Mouse (Mus musculus): ENCODE results near the gene Mcf2l.

The Mcf2l gene

DNA sequence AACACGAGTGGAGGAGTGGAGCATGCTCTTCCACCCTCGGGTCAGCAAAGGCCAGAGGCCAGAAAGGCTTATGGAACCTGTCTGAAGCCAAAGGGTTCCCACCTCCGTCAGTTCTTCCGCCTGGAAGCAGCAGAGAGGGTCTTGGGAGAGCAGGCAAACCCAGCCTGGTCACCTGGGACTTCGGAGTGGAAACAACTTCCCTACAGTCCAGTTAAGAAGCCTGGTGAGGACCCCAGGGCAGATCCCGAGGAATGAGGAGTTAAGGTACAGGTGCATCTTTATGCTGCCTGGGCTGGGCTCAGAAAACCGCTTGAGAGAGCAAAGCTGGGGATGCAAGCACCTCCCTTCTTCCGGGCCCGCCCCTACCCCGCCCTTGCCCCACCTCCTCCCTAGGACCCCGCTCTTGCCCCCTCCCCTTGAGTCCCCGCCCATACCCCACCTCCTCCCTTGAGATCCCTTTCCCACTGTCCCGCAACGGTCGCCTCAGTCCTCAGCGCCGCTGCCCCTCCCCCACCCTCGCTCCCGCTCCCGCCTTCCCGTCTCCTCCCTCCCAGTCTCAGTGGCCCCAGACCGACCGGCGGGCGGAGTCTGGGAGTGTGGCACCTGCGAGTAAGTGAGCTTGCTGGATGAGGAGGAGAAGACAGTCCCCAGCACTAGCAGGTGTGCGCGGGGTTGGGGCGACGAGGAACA lies at the start of gene Mcf2l:
Gene Mcf2l, plus strand, starts transcription at position 450 of the 690 bp plus-strand sequence.
- peak; percentile 61 for DNase-seq (ENCODE audit: extremely low read depth, low read depth)

- DNase-seq (ENCODE audit: extremely low read depth, low read depth): no peak
Measured at GRCm38 (mm10) chr8:12824562-12824961, 49.0 kb upstream of the Mcf2l start.

- DNase-seq (ENCODE audit: extremely low read depth, low read depth): no peak
Measured at GRCm38 (mm10) chr8:12825236-12825635, 48.4 kb upstream of the Mcf2l start.

DNA sequence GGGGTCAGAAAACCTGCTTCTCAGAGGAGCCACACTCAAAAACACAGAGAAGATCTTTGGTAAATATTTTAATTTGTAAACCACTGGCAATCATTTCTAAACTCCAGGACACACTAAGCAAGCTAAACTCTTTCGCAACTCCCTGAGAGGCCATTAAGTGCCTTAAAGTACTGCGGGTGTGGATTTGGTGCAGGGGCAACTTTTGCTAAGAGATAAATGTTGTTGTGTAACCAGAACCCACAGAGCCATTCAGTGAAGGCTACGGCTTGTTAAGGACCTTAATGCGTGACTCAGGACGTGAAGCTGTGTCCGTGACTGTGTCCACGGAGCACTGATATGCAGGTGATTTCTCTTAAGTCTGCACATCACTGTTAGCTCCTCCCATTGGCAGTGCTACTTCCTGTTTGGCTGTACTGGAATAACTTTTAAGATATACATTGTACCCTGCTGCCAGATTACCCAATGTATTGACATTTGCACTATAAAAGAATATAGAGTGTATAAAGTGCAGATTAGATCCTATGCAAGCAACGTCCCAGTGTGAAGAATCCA lies 47.8 kb upstream of the Mcf2l start:
- no peak for DNase-seq (ENCODE audit: extremely low read depth, low read depth)

DNA sequence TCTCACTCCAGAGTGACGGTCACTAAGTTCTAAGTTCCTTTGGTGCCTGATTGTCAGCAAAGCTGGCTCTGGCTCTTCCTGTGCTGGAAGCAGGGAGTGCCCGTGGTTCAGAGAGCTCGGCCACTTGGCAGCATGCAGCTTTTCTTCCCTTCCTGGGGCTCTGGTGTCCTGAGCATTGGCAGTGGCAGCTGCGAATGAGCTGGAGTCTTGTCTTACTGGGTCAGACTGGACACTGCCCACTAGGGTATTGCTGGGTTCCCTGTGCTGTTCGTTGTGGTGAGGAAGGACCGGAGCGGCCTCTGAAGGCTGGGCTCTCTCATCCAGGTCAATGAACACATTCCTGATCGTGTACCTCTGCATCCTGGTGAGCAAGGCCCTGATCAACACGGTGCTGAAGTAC lies 46.5 kb upstream of the Mcf2l start:
- DNase-seq (ENCODE audit: extremely low read depth, low read depth): no peak

DNA sequence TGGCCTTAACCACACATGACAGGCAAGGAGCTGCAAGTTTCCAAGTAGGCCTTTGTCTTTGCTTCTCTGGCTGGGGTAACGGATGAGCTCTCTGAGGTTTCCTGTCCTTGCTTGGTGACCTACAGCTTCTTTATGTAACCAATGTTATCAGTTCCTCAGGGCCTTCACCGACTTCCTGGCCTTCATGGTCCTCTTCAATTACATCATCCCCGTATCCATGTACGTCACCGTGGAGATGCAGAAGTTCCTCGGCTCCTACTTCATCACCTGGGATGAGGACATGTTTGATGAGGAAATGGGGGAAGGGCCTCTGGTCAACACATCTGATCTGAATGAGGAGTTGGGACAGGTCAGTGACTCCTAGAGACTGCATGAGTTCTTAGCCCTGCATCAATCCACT lies 45.3 kb upstream of the Mcf2l start:
- DNase-seq (ENCODE audit: extremely low read depth, low read depth): no peak

DNA sequence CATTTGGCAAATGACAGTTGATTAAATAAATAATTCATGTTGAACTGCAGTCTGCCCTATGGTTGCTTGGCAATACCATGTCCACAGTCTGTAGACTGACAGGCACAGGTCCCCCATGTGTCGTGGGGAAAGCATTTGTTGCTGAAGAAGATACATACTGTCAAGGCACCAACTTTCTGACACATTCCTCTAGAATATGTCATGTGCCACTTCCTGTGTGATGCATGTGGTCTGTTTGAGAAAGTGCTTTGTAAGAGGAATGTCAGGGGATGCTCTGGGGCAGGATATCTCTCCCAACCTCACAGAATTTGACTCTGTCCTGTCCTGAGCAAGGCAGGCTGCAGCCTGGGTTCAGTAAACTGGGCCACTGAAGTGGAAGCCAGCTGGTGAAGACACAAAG lies 44.2 kb upstream of the Mcf2l start:
- no peak for DNase-seq (ENCODE audit: extremely low read depth, low read depth)

- no peak for DNase-seq (ENCODE audit: extremely low read depth, low read depth)
Measured at GRCm38 (mm10) chr8:12831659-12832589, 41.7 kb upstream of the Mcf2l start.

GRCm38 (mm10) chr8:12833616-12834015 lies 40.0 kb upstream of the Mcf2l start:
- DNase-seq (ENCODE audit: extremely low read depth, low read depth): no peak

DNA sequence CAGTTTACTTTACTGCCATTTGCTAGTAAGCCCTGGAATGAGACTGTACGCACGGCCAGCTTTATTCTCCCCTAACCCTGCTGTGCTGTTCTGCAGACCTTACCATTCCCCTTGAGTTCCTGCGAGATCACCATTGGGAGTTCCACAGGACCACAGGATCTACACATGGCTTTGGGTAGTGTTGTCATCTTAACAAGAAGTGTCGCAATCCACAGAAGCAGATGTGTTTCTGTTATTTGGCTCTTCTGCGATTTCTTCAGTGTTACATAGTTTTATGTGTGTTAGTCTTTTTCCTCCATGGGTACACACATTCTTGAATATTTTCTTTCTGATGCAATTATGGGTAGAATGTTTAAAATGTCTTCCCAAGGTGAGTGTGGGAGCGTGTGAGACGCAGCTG lies 32.8 kb upstream of the Mcf2l start:
- DNase-seq (ENCODE audit: extremely low read depth, low read depth): no peak

- no peak for DNase-seq (ENCODE audit: extremely low read depth, low read depth)
Measured at GRCm38 (mm10) chr8:12842342-12842995, 31.1 kb upstream of the Mcf2l start.

DNA sequence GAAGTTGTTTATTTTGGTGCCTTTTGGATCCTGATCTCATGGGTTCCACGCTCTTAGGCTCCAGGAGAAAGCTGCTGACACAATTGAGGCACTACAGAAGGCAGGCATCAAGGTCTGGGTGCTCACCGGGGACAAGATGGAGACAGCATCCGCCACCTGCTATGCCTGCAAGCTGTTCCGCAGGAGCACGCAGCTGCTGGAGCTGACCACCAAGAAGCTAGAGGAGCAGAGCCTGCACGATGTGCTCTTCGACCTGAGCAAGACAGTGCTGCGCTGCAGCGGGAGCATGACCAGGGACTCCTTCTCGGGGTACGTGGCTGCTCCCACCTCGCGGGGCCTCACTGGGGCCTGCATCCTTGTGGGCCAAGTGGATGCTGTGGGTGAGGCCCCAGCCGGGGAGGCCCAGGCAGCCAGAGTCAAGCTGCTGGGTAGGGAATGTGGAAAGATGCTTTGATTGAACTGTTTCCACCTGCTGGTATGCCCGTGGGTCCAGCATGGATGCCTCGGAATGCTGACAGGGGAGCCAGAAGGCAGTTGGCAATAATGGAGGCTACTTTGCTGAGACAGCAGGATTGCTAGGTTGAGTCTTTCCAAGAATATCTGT lies 29.2 kb upstream of the Mcf2l start:
- no peak for DNase-seq (ENCODE audit: extremely low read depth, low read depth)

DNA sequence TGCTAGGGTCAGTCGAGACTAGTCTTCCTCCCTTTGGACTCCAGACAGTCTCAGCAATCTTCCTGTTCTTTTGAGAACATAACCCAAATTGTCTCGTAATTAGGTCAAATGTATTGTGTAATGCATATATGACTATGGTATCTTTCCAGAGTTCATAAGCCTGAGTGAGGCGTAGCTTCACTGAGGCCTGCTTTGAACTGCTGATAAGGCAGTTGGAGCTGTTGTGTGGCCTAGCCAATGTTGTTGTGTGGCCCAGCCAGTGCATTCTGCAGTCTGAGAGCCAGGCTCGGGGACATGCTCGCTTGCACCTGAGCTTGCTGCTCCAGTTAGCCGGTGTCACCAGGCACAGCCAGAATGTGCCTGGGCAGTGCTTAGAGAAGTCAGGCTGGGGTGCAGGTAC lies 27.2 kb upstream of the Mcf2l start:
- DNase-seq (ENCODE audit: extremely low read depth, low read depth): no peak

- no peak for DNase-seq (ENCODE audit: extremely low read depth, low read depth)
Measured at GRCm38 (mm10) chr8:12851241-12851640, 22.4 kb upstream of the Mcf2l start.

DNA sequence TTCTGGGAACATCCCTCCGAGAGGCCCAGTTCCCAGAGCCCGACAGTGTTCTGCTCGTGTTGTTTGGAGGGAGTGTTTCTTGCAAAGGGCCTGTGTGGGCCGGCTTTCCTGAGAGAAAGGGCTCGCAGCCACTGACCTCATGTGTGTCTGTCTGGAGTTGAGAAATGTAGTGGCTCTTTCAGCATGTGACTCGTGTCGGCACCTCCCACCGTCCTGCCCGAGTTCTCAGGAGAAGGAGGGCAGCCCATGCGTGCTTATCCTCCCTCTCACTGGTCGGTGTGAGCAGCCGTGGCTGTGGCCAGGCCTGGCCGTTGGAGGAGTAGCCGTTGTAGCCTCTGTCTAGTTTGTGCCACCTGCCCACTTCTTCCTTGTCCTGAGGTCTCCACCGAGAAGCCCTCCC lies 17.6 kb upstream of the Mcf2l start:
- no peak for DNase-seq (ENCODE audit: extremely low read depth, low read depth)

- DNase-seq (ENCODE audit: extremely low read depth, low read depth): no peak
Measured at GRCm38 (mm10) chr8:12863061-12863460, 10.5 kb upstream of the Mcf2l start.

DNA sequence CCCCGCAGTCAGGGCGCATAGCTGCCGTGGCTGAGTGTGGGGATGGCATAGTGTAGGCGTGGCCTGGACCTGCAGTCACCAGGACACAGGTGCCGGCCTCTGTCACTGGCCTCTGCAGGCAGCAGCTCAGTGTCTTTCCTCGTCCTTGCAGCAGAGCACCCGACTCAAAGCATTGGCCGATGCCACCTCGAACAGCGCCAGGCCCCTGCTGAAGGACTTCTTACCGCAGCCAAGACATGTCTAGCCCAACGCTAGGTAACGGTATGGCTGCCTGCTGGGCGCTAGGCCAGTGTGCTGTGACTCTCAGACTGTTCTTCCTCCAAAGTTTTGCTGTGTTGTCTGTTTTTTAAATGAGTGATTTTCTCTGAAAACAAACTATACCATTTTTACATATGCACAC lies 10.0 kb upstream of the Mcf2l start:
- no peak for DNase-seq (ENCODE audit: extremely low read depth, low read depth)

GRCm38 (mm10) chr8:12865790-12866189 lies 7.8 kb upstream of the Mcf2l start:
- DNase-seq (ENCODE audit: extremely low read depth, low read depth): no peak

DNA sequence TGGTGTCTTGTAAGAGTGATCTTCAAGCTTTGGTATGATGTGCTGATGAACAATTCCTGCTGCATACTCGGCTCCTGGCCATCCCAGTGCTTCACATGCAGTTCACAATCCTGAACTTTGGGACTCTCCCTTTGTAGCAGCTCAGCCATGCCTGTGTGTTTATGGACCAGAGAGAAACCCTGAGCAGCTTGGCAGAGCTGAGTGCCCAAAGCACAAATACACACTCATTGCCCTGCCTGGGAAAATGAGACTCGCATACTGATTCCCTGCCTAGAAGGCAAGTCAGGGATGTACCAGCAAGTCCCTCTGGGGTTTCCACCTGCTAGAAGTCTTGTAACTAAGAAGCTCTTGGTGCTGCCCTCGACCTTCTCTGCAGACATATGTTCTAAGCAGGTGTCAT lies 3.9 kb upstream of the Mcf2l start:
- no peak for DNase-seq (ENCODE audit: extremely low read depth, low read depth)

DNA sequence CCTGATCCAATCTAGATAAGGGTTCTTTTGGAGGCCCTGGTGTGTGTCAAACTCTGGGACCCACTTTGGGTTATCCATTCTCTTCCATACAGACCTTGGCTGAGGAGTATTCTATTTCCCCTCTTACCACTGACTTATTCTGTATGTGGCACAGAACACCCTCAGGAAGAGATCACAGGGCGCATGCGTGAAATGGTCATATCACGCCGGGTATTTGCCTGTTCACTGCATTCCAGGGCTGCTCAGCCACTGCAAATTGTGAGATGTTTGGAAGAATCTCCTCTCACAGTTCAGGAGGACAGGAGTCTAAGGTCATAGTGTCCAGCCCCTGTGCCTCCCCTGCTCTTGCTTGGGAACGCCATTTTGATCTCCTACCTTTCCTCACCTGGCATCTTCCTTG lies 3.0 kb upstream of the Mcf2l start:
- DNase-seq (ENCODE audit: extremely low read depth, low read depth): no peak

GRCm38 (mm10) chr8:12871461-12871860 lies 2.1 kb upstream of the Mcf2l start:
- DNase-seq (ENCODE audit: extremely low read depth, low read depth): no peak

GRCm38 (mm10) chr8:12872983-12873356 lies 636 bp upstream of the Mcf2l start:
- DNase-seq (ENCODE audit: extremely low read depth, low read depth): no peak

Measured in MEL-GATA-1-ER (cell line).